Mouse (Mus musculus) embryonic facial prominence, embryonic 12.5 days (tissue): ENCODE data around the gene Shank3. TPM values are rescaled to one million over a fixed set of nuclear protein-coding genes. Genes with fewer than 3 reads are reported as not detected.

Experiments used
- ATAC-seq: fragments of 200-750 bp; cut with Nextera tagmentation; 2 replicates; pipeline ENCODE4 v1.8.0; 2017; ENCODE audit not compliant: insufficient number of reproducible peaks, insufficient read depth, low FRiP score, low TSS enrichment
- H3K27ac ChIP-seq: fragments of 300-500 bp; sonication (generic); 2 replicates; pipeline ENCODE4 v1.5.1; 2016; ENCODE audit warnings: mild to moderate bottlenecking
- H3K27me3 ChIP-seq: fragments of 300-500 bp; sonication (generic); 2 replicates; pipeline ENCODE4 v1.6.1; 2016; ENCODE audit warnings: mild to moderate bottlenecking, moderate library complexity
- H3K36me3 ChIP-seq: fragments of 300-500 bp; sonication (generic); 2 replicates; pipeline ENCODE4 v1.6.1; 2016; ENCODE audit warnings: mild to moderate bottlenecking
- H3K4me1 ChIP-seq: fragments of 300-500 bp; sonication (generic); 2 replicates; pipeline ENCODE4 v1.6.1; 2016
- H3K4me2 ChIP-seq: fragments of 300-500 bp; sonication (generic); replicated peaks from 2 replicates; pipeline ENCODE4 v1.6.1; 2016; ENCODE audit warnings: mild to moderate bottlenecking, moderate library complexity
- H3K4me3 ChIP-seq: fragments of 300-500 bp; sonication (generic); 2 replicates; pipeline ENCODE4 v1.5.1; 2016; ENCODE audit warnings: mild to moderate bottlenecking
- H3K9ac ChIP-seq: fragments of 300-500 bp; sonication (generic); 2 replicates; pipeline ENCODE4 v1.6.1; 2016; ENCODE audit warnings: mild to moderate bottlenecking, moderate library complexity
- H3K9me3 ChIP-seq: fragments of 300-500 bp; sonication (generic); 2 replicates; pipeline ENCODE4 v1.6.1; 2016; ENCODE audit warnings: mild to moderate bottlenecking, moderate library complexity
- WGBS: fragments of 180-500 bp; shearing (Covaris S2); methylation state at CpG from one replicate; pipeline ENCODE4 v1.1.7; 2016; 5-methylcytosine and 5-hydroxymethylcytosine counted together
- polyA plus RNA-seq: library from polyadenylated mRNA; unstranded; fragments of >200 nt; fragmentation: Nextera tagmentation; extraction: Ambion mirVana; gene quantifications from 2 replicates; pipeline ENCODE4 v1.2.1, GENCODE M21; 2016

Gene Shank3
- polyA plus RNA-seq, 1 experiment from 2014 or later: 3.0 TPM

DNA sequence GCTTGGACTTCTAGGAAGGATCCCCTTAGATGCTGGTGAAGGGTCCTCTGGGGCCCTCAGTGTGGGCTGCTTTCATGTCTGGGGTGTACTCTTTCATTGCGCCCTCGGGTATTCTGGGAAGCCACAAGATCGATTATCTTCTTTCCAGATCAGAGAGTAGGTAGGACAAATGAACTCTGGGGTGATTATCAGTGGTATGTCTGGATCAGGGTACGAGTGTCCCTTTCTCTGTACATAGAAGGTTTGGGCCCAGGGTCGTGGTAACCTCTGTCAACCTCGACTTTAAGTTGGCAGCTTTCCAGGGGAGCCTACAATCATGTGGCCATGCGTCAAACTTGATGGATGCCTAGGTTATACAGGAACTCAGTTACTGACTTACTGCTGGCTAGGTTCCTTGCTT lies 26.5 kb downstream of the Shank3 start:
- H3K27ac ChIP-seq: no peak overlapping the region
- H3K9me3 ChIP-seq: no peaks in the 10 kb centered on the region
- no peaks in the 10 kb centered on the region for H3K36me3 ChIP-seq
- ATAC-seq: no peak
- WGBS: 80% methylated on average over 7 of the region's 7 CpGs
- H3K27me3 ChIP-seq: peaks cover 43% of the 10 kb centered on the region
- no peak overlapping the region for H3K9ac ChIP-seq
- no peak overlapping the region for H3K4me3 ChIP-seq
- no peak overlapping the region for H3K4me2 ChIP-seq
- peaks cover 10% of the 10 kb centered on the region for H3K4me1 ChIP-seq

- no peak for ATAC-seq
- Histone ChIP-seq H3K36me3 (no peaks in the 10 kb centered on the region), H3K4me2 (no peak overlapping the region), H3K4me1 (peaks cover 10% of the 10 kb centered on the region), H3K27me3 (peaks cover 36% of the 10 kb centered on the region), H3K9me3 (no peaks in the 10 kb centered on the region), H3K27ac (no peak overlapping the region), H3K9ac (no peak overlapping the region), H3K4me3 (no peak overlapping the region)
- WGBS: 89% methylated on average over 19 of the region's 19 CpGs
Observed at GRCm38 (mm10) chr15:89526776-89527325, 27.4 kb downstream of the Shank3 start.

- ATAC-seq: no peak
- H3K4me2 ChIP-seq: no peak overlapping the region
- H3K4me1 ChIP-seq: peaks cover 16% of the 10 kb centered on the region
- H3K27ac ChIP-seq: no peak overlapping the region
- no peak overlapping the region for H3K9ac ChIP-seq
- peaks cover 32% of the 10 kb centered on the region for H3K27me3 ChIP-seq
- no peaks in the 10 kb centered on the region for H3K36me3 ChIP-seq
- no peaks in the 10 kb centered on the region for H3K9me3 ChIP-seq
- H3K4me3 ChIP-seq: no peak overlapping the region
- 81% methylated on average over 7 of the region's 7 CpGs for WGBS
Observed at GRCm38 (mm10) chr15:89527466-89527865, 28.0 kb downstream of the Shank3 start.

DNA sequence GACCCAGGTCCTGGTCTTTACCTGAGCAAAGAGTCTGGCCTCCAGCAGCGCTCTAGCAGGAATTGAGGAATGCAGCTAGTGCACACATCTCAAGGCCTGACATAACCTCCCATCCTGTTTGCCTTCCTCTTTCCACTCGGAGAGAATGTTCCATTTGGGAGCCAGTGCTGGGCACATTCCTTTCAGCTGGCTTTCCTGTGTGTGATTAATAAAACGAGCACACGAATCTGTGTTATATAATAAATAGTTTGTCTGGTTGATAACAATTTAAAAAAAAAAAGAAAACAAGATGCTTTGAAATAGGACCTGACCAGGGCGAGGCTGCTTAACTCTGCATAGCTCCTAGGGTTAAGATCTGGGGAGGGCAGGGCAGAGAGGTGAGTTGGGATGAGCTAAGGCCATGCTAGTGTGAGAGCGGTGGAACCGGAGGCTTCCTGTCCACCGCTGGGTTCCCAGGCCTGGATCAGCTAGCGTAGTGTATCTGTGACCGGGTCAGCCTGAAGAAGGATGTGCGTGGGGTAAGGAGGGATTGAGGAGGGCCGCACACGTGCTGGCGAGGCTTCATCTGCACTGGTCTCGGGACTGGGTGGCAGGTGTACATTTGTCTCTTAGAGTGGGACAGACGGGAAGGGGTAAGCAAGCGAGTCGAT lies 28.9 kb downstream of the Shank3 start:
- Histone ChIP-seq H3K36me3 (no peaks in the 10 kb centered on the region), H3K4me2 (no peak overlapping the region), H3K9me3 (no peaks in the 10 kb centered on the region), H3K9ac (no peak overlapping the region), H3K4me1 (peaks cover 20% of the 10 kb centered on the region), H3K27me3 (peaks cover 23% of the 10 kb centered on the region), H3K4me3 (no peak overlapping the region), H3K27ac (no peak overlapping the region)
- 85% methylated on average over 18 of the region's 18 CpGs for WGBS
- no peak for ATAC-seq

GRCm38 (mm10) chr15:89528923-89529322 lies 29.5 kb downstream of the Shank3 start:
- Histone ChIP-seq H3K9me3 (no peaks in the 10 kb centered on the region), H3K36me3 (no peaks in the 10 kb centered on the region), H3K9ac (no peak overlapping the region), H3K4me1 (peaks cover 20% of the 10 kb centered on the region), H3K27me3 (peaks cover 20% of the 10 kb centered on the region), H3K4me2 (no peak overlapping the region), H3K4me3 (no peak overlapping the region), H3K27ac (no peak overlapping the region)
- 91% methylated on average over 10 of the region's 10 CpGs for WGBS
- ATAC-seq: no peak

DNA sequence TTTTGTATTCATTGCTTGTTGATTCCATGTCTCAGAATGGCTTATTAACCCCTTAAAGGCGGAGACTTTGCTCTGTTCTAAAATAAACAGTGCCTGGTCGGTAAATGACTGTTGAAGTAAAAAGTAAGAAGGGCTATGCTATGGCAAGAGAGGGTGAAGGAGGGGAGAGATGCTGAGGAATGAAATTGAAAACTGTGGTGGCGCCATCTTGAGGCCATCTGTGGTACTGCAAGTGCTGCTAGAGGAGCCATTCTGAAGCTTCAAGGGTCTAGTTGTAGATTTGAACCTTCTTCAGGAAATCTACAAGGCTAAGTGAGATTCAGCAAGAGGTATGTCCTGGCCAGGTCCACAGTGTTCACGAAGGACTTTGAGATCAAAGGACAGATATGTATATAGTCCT lies 30.9 kb downstream of the Shank3 start:
- Histone ChIP-seq H3K4me2 (no peak overlapping the region), H3K9me3 (no peaks in the 10 kb centered on the region), H3K4me1 (peaks cover 10% of the 10 kb centered on the region), H3K9ac (no peak overlapping the region), H3K27ac (no peak overlapping the region), H3K36me3 (no peaks in the 10 kb centered on the region; the same call in 1 of the 2 replicates), H3K4me3 (no peak overlapping the region), H3K27me3 (peaks cover 6% of the 10 kb centered on the region; the same call in 1 of the 2 replicates)
- 5% methylated on average over 4 of the region's 4 CpGs for WGBS
- no peak for ATAC-seq

DNA sequence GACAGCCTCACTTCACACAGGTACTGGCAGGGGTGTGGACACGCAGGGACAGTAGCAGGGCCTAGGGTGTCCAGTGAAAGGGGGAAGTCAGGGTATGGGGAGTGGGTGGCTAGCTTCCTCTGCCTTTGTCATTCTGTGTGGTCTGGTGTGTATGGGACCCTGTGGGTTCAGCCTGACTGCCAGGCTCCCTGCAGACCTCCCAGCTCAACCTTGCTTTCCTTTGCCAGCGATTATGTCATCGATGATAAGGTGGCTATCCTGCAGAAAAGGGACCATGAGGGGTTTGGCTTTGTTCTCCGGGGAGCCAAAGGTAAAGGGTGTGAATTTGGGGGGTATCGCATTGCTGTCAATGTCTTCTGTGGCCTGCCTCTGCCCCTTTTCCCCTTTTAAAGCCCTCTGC lies 32.0 kb downstream of the Shank3 start:
- H3K36me3 ChIP-seq: no peaks in the 10 kb centered on the region; the same call in 1 of the 2 replicates
- no peak overlapping the region for H3K9ac ChIP-seq
- peaks cover 2% of the 10 kb centered on the region; the same call in 1 of the 2 replicates for H3K27me3 ChIP-seq
- 89% methylated on average over 5 of the region's 5 CpGs for WGBS
- H3K4me2 ChIP-seq: no peak overlapping the region
- H3K4me3 ChIP-seq: no peak overlapping the region
- no peak overlapping the region for H3K27ac ChIP-seq
- H3K4me1 ChIP-seq: peaks cover 10% of the 10 kb centered on the region
- no peaks in the 10 kb centered on the region for H3K9me3 ChIP-seq
- no peak for ATAC-seq

DNA sequence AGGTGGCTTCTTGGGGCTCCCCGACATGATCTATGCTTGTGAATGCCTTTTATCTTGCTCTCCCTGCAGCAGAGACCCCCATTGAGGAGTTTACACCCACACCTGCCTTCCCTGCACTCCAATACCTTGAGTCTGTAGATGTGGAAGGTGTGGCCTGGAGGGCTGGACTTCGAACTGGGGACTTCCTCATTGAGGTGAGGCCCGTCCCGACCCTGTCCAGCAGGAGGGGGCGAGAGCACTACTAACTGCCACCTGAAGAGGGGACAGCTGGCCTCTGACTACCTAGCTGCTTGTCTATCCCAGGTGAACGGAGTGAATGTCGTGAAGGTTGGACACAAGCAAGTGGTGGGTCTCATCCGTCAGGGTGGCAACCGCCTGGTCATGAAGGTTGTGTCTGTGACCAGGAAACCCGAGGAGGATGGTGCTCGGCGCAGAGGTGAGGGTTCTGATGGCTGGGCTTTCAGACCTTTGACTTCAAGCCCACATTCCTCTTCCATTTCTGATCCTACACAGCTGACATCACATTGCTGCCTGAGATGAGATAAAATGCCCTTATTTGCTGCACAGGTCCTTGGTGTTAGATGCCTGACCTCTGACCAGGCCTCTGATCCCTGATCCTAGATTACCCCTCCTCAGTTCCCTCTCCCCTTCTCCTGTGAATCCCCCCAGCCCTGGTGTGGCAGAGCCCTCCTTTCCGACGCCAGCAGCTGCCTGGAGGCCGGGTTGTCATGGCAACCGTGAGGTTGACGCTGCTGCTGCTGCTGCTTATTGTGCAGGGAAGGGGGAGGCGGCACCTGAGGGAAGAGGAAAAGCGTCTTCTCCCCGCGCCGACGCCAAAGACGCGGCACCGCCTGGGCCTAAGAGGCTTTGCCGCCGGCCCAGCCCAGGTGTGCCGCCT lies 32.9 kb downstream of the Shank3 start:
- WGBS: 17% methylated on average over 28 of the region's 29 CpGs
- Histone ChIP-seq H3K36me3 (no peaks in the 10 kb centered on the region; the same call in 1 of the 2 replicates), H3K9ac (peak overlapping the region; percentile 41; the same call in 1 of the 2 replicates), H3K27ac (no peak overlapping the region), H3K27me3 (peaks cover 2% of the 10 kb centered on the region; the same call in 1 of the 2 replicates), H3K4me2 (peak overlapping the region; percentile 48), H3K4me1 (peaks cover 10% of the 10 kb centered on the region), H3K4me3 (peak overlapping the region; percentile 25), H3K9me3 (no peaks in the 10 kb centered on the region)
- ATAC-seq: peak; percentile 37; the same call in 1 of the 2 replicates

DNA sequence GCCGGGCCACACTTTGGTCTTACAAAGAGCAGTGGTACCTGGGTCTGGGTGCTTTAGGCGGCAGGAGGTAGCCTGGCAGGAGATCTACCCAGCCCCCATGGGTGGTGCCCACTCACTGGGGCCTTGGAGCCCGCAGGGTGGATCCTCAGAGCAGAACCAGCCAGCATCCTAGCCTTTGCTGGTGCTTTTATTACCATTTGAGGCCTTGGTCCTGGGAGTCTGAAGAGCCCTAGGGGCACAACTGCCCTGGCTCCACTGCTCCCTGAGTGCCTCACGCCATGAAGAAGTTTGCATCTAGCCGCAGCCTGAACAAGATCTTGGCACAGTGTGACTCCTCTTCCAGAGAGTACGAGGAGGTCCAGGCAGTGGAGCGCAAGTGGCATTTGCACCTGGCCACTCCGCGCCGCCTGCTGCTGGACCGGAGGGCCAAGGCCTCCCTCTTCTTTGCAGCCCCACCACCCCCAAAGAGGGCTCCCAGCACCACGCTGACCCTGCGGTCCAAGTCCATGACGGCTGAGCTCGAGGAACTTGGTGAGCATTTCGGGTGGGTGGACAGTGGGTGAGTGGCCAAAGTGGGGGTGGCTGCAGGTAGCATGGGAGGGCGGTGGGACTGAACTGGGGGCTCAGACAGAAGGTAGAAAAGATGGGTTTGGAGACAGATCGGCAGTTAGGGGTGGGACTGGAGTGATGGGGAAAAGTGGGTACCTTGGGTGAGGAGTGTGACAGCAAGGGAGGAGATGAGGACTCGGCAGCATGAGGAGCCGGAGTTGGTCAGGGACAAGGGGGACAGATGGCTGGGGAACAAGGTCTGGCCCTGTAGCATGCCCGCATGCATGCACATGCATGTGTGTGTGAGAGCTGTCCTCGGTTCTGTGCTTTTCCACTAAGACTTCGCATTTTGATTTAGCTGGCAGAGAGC lies 33.8 kb downstream of the Shank3 start:
- no peaks in the 10 kb centered on the region for H3K9me3 ChIP-seq
- peaks cover 3% of the 10 kb centered on the region; the same call in 1 of the 2 replicates for H3K36me3 ChIP-seq
- H3K27ac ChIP-seq: no peak overlapping the region
- H3K4me1 ChIP-seq: peaks cover 10% of the 10 kb centered on the region
- ATAC-seq: peak; percentile 30; the same call in 1 of the 2 replicates
- H3K9ac ChIP-seq: peak overlapping the region; percentile 41; the same call in 1 of the 2 replicates
- peak overlapping the region; percentile 25 for H3K4me3 ChIP-seq
- H3K27me3 ChIP-seq: peaks cover 2% of the 10 kb centered on the region; the same call in 1 of the 2 replicates
- H3K4me2 ChIP-seq: peak overlapping the region; percentile 48
- WGBS: 73% methylated on average over 23 of the region's 23 CpGs

DNA sequence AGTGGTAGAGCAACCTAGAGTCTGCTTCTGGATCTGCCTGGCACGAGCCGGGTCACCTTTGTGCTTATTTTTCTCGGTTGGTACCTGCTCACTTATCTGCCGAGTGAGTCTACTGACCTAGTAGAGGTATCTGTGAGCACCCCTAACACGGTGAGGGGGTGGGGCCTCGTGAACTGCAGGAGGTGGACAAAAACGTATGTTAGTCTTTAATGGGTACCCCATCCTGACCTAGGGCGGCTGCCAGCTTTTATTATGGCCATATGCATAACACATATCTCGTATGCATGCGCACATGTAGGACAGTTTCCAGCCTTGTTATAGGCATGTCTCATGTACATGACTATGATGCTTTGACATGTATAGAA lies 34.4 kb downstream of the Shank3 start:
- peaks cover 2% of the 10 kb centered on the region; the same call in 1 of the 2 replicates for H3K27me3 ChIP-seq
- no peak overlapping the region for H3K4me3 ChIP-seq
- no peak overlapping the region for H3K27ac ChIP-seq
- H3K9me3 ChIP-seq: no peaks in the 10 kb centered on the region
- ATAC-seq: no peak
- 86% methylated on average over 10 of the region's 10 CpGs for WGBS
- H3K4me2 ChIP-seq: no peak overlapping the region
- H3K9ac ChIP-seq: no peak overlapping the region
- peaks cover 3% of the 10 kb centered on the region; the same call in 1 of the 2 replicates for H3K36me3 ChIP-seq
- peaks cover 10% of the 10 kb centered on the region for H3K4me1 ChIP-seq

DNA sequence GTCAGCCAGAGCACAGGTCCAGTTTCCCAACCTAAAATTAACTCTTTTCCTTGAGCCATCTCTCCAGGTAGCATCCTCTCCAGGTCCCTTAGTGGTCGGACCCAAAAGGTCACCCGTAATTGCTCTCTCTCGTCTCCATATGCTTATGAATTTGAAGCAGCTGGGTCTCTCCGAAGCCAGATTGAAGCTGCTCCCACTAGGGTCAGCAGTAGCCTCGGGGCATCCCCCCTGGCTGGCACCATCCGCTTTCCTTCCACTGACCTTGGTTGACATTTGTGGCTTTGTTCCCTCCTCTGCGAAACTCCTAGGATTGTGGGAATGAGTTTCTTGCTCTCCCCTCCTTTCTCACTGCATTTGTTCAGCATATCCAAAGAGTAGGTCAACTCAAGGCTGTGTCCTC lies 44.7 kb downstream of the Shank3 start:
- H3K27me3 ChIP-seq: peaks cover 28% of the 10 kb centered on the region
- ATAC-seq: no peak
- no peak overlapping the region for H3K27ac ChIP-seq
- H3K4me2 ChIP-seq: no peak overlapping the region
- H3K36me3 ChIP-seq: peaks cover 38% of the 10 kb centered on the region
- WGBS: 70% methylated on average over 7 of the region's 7 CpGs
- peaks cover 10% of the 10 kb centered on the region for H3K4me1 ChIP-seq
- no peak overlapping the region for H3K9ac ChIP-seq
- H3K4me3 ChIP-seq: no peak overlapping the region
- no peaks in the 10 kb centered on the region for H3K9me3 ChIP-seq
